Mouse (Mus musculus) pancreas, adult 10 weeks (tissue): ENCODE results near the gene Snap29. TPM values are rescaled to one million over a fixed set of nuclear protein-coding genes. Genes with fewer than 3 reads are reported as not detected.

Source experiments
- polyA plus RNA-seq: library from polyadenylated mRNA; stranded (reverse); fragments of 350-450 nt; fragmentation: Illumina TruSeq; extraction: RNeasy Lipid Tissue Mini Kit (QIAGEN cat#74804); gene quantifications from one replicate; pipeline ENCODE4 v1.2.3, GENCODE M21; 2015; ENCODE audit warnings: low read depth, low replicate concordance; ENCODE audit not compliant: insufficient read depth

Gene Snap29
- polyA plus RNA-seq: 4.2 TPM

DNA sequence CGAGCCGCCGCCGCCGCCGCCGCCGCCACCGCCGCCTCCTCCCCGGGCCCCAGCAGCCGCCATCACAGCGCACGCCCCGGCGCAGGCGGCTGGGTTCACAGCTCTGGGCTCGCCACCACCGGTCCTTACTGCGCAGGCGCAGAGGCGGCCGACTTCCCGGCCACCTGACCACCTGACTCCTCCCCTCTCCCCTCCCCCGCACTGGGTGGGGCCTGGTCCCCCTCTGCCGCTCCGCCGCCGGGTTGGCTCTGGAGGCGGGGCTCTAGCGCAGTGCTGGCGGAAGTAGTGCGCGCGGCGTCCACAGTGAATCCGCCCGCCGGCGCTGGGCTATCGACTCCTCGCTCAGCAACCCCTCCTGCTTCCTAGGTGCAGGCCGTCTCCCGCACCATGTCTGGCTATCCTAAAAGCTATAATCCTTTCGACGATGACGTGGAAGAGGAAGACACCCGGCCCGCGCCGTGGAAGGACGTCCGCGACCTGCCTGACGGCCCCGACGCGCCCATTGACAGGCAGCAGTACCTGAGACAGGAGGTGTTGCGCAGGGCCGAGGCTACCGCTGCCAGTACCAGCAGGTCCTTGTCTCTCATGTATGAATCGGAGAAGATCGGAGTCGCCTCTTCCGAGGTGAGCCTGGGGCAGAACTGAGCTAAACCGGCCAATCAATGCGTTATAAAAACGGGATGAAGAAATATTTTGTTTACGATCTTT lies at the start of gene Snap29, which contains the start of gene Pi4ka:
Gene Snap29, plus strand, starts transcription at position 251 of the 708 bp plus-strand sequence.
Gene Pi4ka, minus strand, starts transcription at position 579 of the 708 bp plus-strand sequence.

DNA sequence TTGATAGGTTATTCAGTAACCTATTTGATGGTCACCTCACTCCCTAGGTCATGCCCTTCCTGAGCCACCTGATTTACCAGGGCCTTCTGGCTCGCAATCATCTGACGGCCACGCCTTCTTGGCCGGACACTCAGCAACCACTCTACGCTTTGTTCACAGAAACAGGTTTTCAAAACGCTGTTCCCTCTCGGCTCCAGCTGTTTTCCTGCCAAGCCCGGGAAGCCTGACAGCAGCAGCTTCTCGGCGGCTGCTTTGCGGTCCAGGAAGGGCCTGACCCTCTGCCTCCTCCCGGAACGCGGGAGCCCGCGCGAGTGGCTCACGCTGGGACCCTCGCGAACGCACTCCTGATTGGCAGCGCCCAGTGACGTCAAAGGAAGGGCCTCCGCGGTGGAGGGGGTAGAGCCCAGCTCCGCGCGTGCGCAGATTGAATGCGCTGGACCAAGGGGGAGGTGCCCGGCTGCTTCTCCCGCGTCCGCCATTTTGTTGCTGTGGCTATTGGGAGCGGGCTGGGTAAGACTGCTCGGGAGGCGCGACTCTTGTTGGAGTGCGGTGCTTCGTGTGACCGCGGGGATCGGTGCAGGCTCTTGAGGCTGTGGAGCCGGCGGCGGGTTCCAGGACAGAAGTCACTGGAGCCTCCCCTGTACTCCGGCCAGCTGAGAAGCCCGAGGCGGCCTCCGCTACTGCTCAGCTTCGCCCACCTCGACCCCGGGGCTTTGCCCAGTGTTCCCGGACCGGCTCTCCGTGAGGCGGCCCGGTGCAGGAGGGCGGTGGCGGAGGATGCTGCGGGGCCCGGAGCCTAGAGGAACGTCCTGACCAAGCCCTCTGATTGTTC lies 46.0 kb downstream of the Snap29 start, which contains the start of gene Crkl:
Gene Crkl, plus strand, starts transcription at position 447 of the 832 bp plus-strand sequence.

Other genes starting within 250 kb of the Snap29 start
- 23.9 TPM for gene Ube2l3, start 203.3 kb upstream of the Snap29 start, polyA plus RNA-seq
- gene Rimbp3, start 197.4 kb upstream of the Snap29 start, polyA plus RNA-seq: not detected
- 0.78 TPM for gene Hic2, start 172.4 kb upstream of the Snap29 start, polyA plus RNA-seq
- 35.5 TPM for gene Tmem191c, start 129.9 kb upstream of the Snap29 start, polyA plus RNA-seq
- 0.74 TPM for gene Serpind1, start 74.6 kb upstream of the Snap29 start, polyA plus RNA-seq
- 22.8 TPM for gene Pi4ka, start 328 bp downstream of the Snap29 start, polyA plus RNA-seq
- 4.9 TPM for gene Crkl, start 46.0 kb downstream of the Snap29 start, polyA plus RNA-seq
- 5.8 TPM for gene Aifm3, start 83.6 kb downstream of the Snap29 start, polyA plus RNA-seq
- 80.6 TPM for gene Lztr1, start 102.7 kb downstream of the Snap29 start, polyA plus RNA-seq
- gene Thap7, start 125.2 kb downstream of the Snap29 start, polyA plus RNA-seq: 11.2 TPM
- not detected for gene Lrrc74b, start 155.3 kb downstream of the Snap29 start, polyA plus RNA-seq
- 1.2 TPM for gene P2rx6, start 155.9 kb downstream of the Snap29 start, polyA plus RNA-seq
- 13.4 TPM for gene Slc7a4, start 177.2 kb downstream of the Snap29 start, polyA plus RNA-seq
- gene Smpd4, start 213.4 kb downstream of the Snap29 start, polyA plus RNA-seq: 5.9 TPM
- gene Ccdc74a, start 240.5 kb downstream of the Snap29 start, polyA plus RNA-seq: not detected